Mouse (Mus musculus) limb, embryonic 13.5 days (tissue): ENCODE data around the gene Fpr2. TPM values are rescaled to one million over a fixed set of nuclear protein-coding genes. Genes with fewer than 3 reads are reported as not detected.

Source experiments
- ATAC-seq: fragments of 200-750 bp; cut with Nextera tagmentation; 2 replicates; pipeline ENCODE4 v1.8.0; 2017; ENCODE audit warnings: low read depth, moderate number of reproducible peaks, moderate TSS enrichment; ENCODE audit not compliant: low FRiP score
- H3K27ac ChIP-seq: fragments of 300-500 bp; sonication (generic); 2 replicates; pipeline ENCODE4 v1.5.1; 2015; ENCODE audit warnings: inconsistent platforms, mild to moderate bottlenecking, moderate library complexity
- H3K27me3 ChIP-seq: fragments of 300-500 bp; sonication (generic); 2 replicates; pipeline ENCODE4 v1.6.1; 2015; ENCODE audit warnings: mild to moderate bottlenecking, inconsistent platforms
- H3K36me3 ChIP-seq: fragments of 300-500 bp; sonication (generic); 2 replicates; pipeline ENCODE4 v1.6.1; 2015; ENCODE audit warnings: inconsistent platforms, mild to moderate bottlenecking, moderate library complexity
- H3K4me1 ChIP-seq: fragments of 300-500 bp; sonication (generic); 2 replicates; pipeline ENCODE4 v1.6.1; 2015; ENCODE audit warnings: inconsistent platforms
- H3K4me2 ChIP-seq: fragments of 300-500 bp; sonication (generic); replicated peaks from 2 replicates; pipeline ENCODE4 v1.6.1; 2015; ENCODE audit warnings: inconsistent platforms, mild to moderate bottlenecking, moderate library complexity
- H3K4me3 ChIP-seq: fragments of 300-500 bp; sonication (generic); 2 replicates; pipeline ENCODE4 v1.5.1; 2015; ENCODE audit warnings: moderate library complexity, mild to moderate bottlenecking, inconsistent platforms
- H3K9ac ChIP-seq: fragments of 300-500 bp; sonication (generic); 2 replicates; pipeline ENCODE4 v1.6.1; 2015; ENCODE audit warnings: mild to moderate bottlenecking, inconsistent platforms
- H3K9me3 ChIP-seq: fragments of 300-500 bp; sonication (generic); 2 replicates; pipeline ENCODE4 v1.6.1; 2016; ENCODE audit warnings: inconsistent platforms
- WGBS: fragments of 180-500 bp; shearing (Covaris S2); methylation state at CpG from one replicate; pipeline ENCODE4 v1.1.7; 2015; 5-methylcytosine and 5-hydroxymethylcytosine counted together
- polyA plus RNA-seq: library from polyadenylated mRNA; unstranded; fragments of >200 nt; fragmentation: Nextera tagmentation; extraction: Ambion mirVana; gene quantifications from 2 replicates; pipeline ENCODE4 v1.2.1, GENCODE M21; 2015

Fpr2 gene
- polyA plus RNA-seq, 1 experiment from 2014 or later, result not detected

DNA sequence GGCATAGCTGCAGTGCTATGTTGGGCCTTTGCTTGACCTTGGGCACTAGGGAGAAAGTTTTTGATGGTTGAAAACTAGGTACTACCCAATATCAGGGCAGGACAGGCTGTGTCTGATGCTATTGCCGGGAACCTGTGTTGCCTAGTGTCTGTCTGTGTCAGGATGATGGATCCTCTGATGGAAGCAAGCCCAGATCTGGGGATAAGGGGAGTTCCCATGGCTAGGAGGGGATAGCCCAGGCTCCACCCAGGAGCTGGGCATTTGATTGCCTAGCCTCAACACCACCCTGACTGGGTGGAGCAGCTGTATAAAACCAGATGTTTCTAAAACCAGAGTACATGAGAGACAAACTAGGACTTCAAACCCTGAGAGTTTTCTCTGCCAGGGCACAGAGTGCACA is 31.0 kb upstream of the Fpr2 start:
- H3K27me3 ChIP-seq, result no peaks in the 10 kb centered on the region
- WGBS, result 53% methylated on average over 1 of the region's 1 CpGs
- no peak overlapping the region for H3K27ac ChIP-seq

DNA sequence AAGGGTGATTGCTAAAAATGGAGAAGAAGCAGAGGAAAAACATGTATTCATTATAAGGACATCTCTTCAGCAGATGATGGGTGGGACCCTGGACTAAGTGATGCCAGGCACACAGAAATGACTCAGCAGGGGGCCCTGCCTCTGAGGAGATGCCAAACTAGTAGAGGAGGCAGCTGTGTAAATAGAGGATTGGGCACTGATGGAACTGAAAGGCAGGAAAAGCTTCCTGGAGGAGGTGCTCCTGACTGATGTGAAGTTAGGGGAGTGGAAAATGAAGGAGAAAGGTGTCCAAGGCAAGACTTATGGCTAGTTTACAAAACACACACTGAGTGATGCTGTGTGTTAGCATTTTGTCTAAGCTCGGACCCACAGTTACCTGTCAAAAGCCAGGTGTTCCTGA is 30.2 kb upstream of the Fpr2 start:
- Histone ChIP-seq H3K36me3 (peaks cover 20% of the 10 kb centered on the region), H3K4me2 (no peak overlapping the region), H3K4me3 (no peak overlapping the region), H3K9ac (no peak overlapping the region), H3K9me3 (no peaks in the 10 kb centered on the region), H3K27ac (no peak overlapping the region), H3K4me1 (peaks cover 10% of the 10 kb centered on the region), H3K27me3 (no peaks in the 10 kb centered on the region)
- 73% methylated on average over 1 of the region's 1 CpGs for WGBS
- no peak for ATAC-seq

More for the DNA sequence above, 31.0 kb upstream of the Fpr2 start:
- Histone ChIP-seq H3K4me1 (peaks cover 10% of the 10 kb centered on the region), H3K9ac (no peak overlapping the region), H3K36me3 (peaks cover 15% of the 10 kb centered on the region; the same call in 1 of the 2 replicates), H3K4me3 (no peak overlapping the region), H3K9me3 (no peaks in the 10 kb centered on the region), H3K4me2 (no peak overlapping the region)
- no peak for ATAC-seq

GRCm38 (mm10) chr17:17860110-17860509 is 27.5 kb upstream of the Fpr2 start:
- no peaks in the 10 kb centered on the region for H3K9me3 ChIP-seq
- no peak overlapping the region for H3K4me2 ChIP-seq
- no peak overlapping the region for H3K9ac ChIP-seq
- H3K4me1 ChIP-seq, result peaks cover 4% of the 10 kb centered on the region
- no peak for ATAC-seq
- no peak overlapping the region for H3K4me3 ChIP-seq
- H3K27me3 ChIP-seq, result no peaks in the 10 kb centered on the region
- no peak overlapping the region for H3K27ac ChIP-seq
- peaks cover 47% of the 10 kb centered on the region for H3K36me3 ChIP-seq
- WGBS, result 84% methylated on average over 3 of the region's 3 CpGs

DNA sequence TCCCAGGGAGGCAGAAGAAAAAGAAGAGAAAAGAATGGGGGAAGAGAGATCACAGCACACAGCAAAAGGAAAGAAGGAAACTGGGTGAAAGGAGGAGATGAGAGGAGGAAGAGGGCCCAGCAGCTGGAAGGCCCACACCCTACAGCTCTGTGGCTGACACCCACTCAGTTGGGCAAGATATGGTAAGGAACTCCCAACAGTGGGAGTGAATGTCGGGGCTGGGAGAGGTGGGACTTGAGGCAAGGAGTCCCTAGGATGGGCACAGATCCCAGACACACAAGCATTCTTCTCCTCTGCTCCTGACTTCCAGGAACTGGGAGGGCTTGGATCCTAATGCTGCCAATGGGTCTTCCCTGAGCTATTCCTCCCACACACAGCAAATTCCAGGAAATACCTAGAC is 25.3 kb upstream of the Fpr2 start:
- Histone ChIP-seq H3K4me2 (no peak overlapping the region), H3K9ac (no peak overlapping the region), H3K36me3 (peaks cover 64% of the 10 kb centered on the region), H3K4me1 (no peaks in the 10 kb centered on the region), H3K27ac (no peak overlapping the region), H3K4me3 (no peak overlapping the region), H3K9me3 (no peaks in the 10 kb centered on the region), H3K27me3 (no peaks in the 10 kb centered on the region)
- ATAC-seq, result no peak
- 73% methylated on average over 1 of the region's 1 CpGs for WGBS

DNA sequence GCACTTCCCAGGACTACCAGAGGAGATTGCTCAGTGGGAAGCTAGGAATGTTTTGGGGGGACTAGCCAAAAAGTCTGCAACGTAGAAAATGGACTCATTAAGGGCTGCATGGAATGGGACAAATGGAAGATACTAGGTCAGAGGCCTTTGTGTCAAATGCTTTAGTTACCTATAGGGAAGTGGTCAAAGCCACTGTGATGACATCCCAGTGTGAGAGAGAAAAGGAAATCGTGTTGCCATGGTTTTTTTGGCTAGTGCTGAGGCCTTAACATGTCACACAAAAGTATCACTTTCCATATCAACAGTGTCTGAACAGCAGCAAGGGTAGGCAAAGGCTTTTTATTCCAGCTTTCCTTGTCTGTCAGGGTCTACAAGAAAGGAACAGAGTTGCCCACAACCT is 22.5 kb upstream of the Fpr2 start:
- peaks cover 50% of the 10 kb centered on the region for H3K36me3 ChIP-seq
- no peaks in the 10 kb centered on the region for H3K9me3 ChIP-seq
- H3K4me3 ChIP-seq, result no peak overlapping the region
- 49% methylated on average over 2 of the region's 2 CpGs for WGBS
- no peak overlapping the region for H3K4me2 ChIP-seq
- H3K9ac ChIP-seq, result no peak overlapping the region
- no peak overlapping the region for H3K27ac ChIP-seq
- no peak for ATAC-seq
- H3K27me3 ChIP-seq, result no peaks in the 10 kb centered on the region
- no peaks in the 10 kb centered on the region for H3K4me1 ChIP-seq

DNA sequence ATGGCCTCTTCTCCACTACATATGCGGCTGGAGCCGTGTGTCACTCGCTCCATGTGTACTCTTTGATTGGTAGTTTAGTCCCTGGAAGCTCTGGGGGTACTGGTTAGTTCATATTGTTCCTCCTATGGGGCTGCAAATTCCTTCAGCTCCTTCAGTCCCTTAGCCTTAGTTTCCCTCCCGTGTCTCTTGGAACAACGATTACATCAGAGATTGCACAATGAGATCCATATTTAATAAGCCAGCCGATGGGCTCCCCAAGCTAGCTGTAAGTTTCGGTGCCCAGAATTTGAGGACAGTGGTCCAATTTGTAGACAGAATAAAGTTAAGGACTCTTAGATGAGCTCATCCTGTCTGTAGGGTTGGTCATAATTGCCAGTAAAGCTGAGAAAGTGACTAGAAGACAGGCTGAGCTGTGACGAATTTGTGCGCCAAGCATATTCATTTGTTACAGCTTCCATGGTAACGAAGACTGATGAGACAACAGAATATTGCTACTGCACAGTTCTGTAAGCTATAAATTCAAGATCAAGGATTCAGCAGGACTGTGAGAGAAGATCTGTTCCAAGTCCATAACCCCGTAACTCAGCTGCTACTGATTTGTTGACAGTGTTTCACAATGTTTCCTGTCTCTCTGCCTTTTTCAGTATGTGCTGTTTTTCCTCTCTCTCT is 20.7 kb upstream of the Fpr2 start:
- Histone ChIP-seq H3K4me1 (no peaks in the 10 kb centered on the region), H3K9me3 (no peaks in the 10 kb centered on the region), H3K4me3 (no peak overlapping the region), H3K9ac (no peak overlapping the region), H3K27me3 (no peaks in the 10 kb centered on the region), H3K27ac (no peak overlapping the region), H3K4me2 (no peak overlapping the region), H3K36me3 (peaks cover 49% of the 10 kb centered on the region)
- ATAC-seq, result no peak
- WGBS, result 88% methylated on average over 11 of the region's 11 CpGs

DNA sequence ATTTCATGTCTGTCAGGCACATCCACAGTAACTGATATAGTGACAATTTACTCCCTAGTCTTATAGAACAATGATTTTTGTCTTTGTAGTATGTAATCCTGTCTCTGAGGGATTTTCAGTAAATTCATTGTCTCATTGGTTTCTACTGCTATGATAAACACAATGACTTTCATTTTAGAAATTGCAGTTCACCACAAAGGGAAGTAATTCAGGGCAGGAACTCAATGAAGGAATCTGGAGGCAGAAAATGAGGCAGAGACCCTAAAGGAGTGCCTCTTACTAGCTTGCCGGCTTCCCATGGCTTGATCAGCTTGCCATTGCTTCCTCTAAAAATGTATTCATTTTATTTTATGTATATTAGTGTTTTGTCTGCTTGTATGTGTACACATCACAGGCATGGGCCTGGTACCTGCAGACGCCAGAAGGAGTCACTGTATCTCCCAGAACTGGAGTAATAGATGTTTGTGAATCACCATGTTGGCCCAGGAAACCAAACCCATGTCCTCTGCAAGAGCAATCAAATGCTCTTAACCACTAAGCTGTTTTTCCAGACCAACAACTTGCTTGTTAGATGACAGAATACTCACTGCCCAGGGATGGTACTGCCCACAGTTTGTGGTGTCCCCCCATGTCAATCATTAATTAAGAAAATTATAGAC is 16.6 kb upstream of the Fpr2 start:
- peaks cover 10% of the 10 kb centered on the region for H3K36me3 ChIP-seq
- H3K9ac ChIP-seq, result no peak overlapping the region
- WGBS, result 85% methylated on average over 2 of the region's 2 CpGs
- no peak overlapping the region for H3K4me3 ChIP-seq
- no peaks in the 10 kb centered on the region for H3K9me3 ChIP-seq
- no peak overlapping the region for H3K4me2 ChIP-seq
- no peak for ATAC-seq
- no peaks in the 10 kb centered on the region for H3K27me3 ChIP-seq
- H3K4me1 ChIP-seq, result no peaks in the 10 kb centered on the region
- H3K27ac ChIP-seq, result no peak overlapping the region

- no peak overlapping the region for H3K4me2 ChIP-seq
- no peak for ATAC-seq
- no peak overlapping the region for H3K27ac ChIP-seq
- H3K4me1 ChIP-seq, result no peaks in the 10 kb centered on the region
- peaks cover 4% of the 10 kb centered on the region; the same call in 1 of the 2 replicates for H3K36me3 ChIP-seq
- no peak overlapping the region for H3K9ac ChIP-seq
- H3K4me3 ChIP-seq, result no peak overlapping the region
- 88% methylated on average over 2 of the region's 2 CpGs for WGBS
- no peaks in the 10 kb centered on the region for H3K27me3 ChIP-seq
- no peaks in the 10 kb centered on the region for H3K9me3 ChIP-seq
Observed at GRCm38 (mm10) chr17:17871697-17872096, 15.9 kb upstream of the Fpr2 start.

GRCm38 (mm10) chr17:17879347-17879746 is 8.3 kb upstream of the Fpr2 start:
- H3K4me2 ChIP-seq, result no peak overlapping the region
- no peaks in the 10 kb centered on the region for H3K27me3 ChIP-seq
- H3K4me3 ChIP-seq, result no peak overlapping the region
- H3K9me3 ChIP-seq, result no peaks in the 10 kb centered on the region
- no peak overlapping the region for H3K9ac ChIP-seq
- no peaks in the 10 kb centered on the region for H3K36me3 ChIP-seq
- 88% methylated on average over 1 of the region's 1 CpGs for WGBS
- no peak for ATAC-seq
- no peaks in the 10 kb centered on the region for H3K4me1 ChIP-seq
- no peak overlapping the region for H3K27ac ChIP-seq

DNA sequence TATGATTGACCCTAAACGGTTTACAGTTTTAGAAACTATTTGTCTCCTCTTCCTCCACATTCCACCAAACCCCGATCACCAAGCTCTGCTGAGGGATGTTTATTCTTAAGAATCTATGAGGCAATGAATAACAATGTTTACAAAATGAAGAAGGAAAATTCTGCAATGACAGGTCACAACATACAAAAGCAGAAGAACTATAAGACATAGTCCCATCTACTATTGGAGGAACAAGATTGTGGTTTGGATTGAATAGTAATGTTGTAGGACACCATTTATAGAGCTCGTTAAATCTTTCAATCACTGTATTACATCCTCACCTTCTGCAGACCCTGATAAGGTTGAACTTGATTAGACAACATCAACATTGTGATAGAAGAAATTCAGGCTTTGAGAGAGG is 5.0 kb upstream of the Fpr2 start:
- 79% methylated on average over 3 of the region's 3 CpGs for WGBS
- H3K9me3 ChIP-seq, result no peaks in the 10 kb centered on the region
- ATAC-seq, result no peak

DNA sequence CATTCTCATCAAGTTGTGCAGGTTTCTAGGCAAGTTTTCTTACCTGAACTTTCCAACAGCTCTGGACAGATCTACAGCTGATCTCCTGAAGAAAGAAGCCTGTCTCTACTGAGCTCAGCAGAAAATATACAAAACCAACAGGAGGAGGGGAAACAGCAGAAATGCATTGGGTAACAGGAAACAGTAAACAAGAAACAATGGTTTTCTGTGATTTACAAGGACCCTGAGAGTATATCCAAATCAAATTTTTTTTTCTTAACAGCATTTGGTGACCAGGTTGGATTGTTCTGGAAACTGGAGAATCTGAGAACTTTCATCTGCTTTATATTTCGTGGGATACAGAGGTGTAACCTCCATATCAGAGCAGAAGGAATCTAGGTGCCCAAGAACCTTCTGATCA is 3.8 kb upstream of the Fpr2 start, which contains the start of gene Fpr1:
Fpr1 (minus strand) TSS at position 101 of the 400 bp plus-strand sequence.
- no peaks in the 10 kb centered on the region for H3K27me3 ChIP-seq
- no peaks in the 10 kb centered on the region for H3K4me1 ChIP-seq
- no peak within 1 kb of the TSS for H3K4me2 ChIP-seq
- no peaks in the 10 kb centered on the region for H3K36me3 ChIP-seq
- no peaks in the 10 kb centered on the region for H3K9me3 ChIP-seq
- no peak for ATAC-seq
- H3K9ac ChIP-seq, result no peak within 1 kb of the TSS
- 64% methylated on average over 1 of the region's 1 CpGs for WGBS
- H3K27ac ChIP-seq, result no peak within 1 kb of the TSS
- H3K4me3 ChIP-seq, result no peak within 1 kb of the TSS

More for the DNA sequence above, 5.0 kb upstream of the Fpr2 start:
- no peak overlapping the region for H3K4me3 ChIP-seq
- no peaks in the 10 kb centered on the region for H3K4me1 ChIP-seq
- no peak overlapping the region for H3K9ac ChIP-seq
- no peak overlapping the region for H3K4me2 ChIP-seq
- H3K27me3 ChIP-seq, result no peaks in the 10 kb centered on the region
- H3K36me3 ChIP-seq, result no peaks in the 10 kb centered on the region
- no peak overlapping the region for H3K27ac ChIP-seq

DNA sequence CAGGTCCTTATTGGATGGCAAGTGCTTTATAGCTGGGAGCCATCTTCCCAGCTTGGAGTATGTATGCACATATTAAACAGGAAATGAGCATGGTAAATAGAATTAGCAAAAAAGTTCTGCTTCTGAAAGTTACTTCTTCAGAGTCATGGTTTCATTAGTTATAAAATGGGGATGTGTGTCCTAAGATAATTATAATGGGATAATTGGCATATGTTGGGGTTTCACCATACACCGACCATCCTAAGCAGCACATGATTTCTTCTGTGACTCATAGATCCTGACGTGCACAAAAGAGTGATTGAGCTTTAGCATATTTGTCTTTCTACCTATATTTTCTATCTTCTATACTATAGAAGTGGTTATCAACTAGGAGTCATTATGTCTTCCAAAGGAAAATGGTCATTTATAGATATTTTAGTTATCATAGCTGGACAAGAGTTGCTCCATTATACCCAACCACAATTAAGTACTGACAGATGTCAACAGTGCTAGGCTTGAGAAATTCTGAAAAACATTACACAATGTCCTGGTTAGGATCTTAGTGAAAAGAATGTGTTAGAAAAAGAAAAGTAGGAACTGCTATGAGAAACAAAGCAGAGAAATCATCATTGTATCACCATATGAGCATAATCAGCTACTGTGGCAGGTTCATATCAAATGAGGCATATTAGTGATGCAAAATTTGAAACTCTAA is 2.3 kb downstream of the Fpr2 start:
- no peak overlapping the region for H3K27ac ChIP-seq
- no peak for ATAC-seq
- no peak overlapping the region for H3K4me3 ChIP-seq
- 91% methylated on average over 2 of the region's 2 CpGs for WGBS
- no peak overlapping the region for H3K4me2 ChIP-seq
- H3K9me3 ChIP-seq, result no peaks in the 10 kb centered on the region
- H3K27me3 ChIP-seq, result no peaks in the 10 kb centered on the region
- no peak overlapping the region for H3K9ac ChIP-seq
- no peaks in the 10 kb centered on the region for H3K4me1 ChIP-seq
- no peaks in the 10 kb centered on the region for H3K36me3 ChIP-seq
